Mouse (Mus musculus): Measurements from ENCODE around the gene Pcnx2. TPM values are rescaled to one million over a fixed set of nuclear protein-coding genes. Genes with fewer than 3 reads are reported as not detected.

Pcnx2 gene
- total and polyA plus RNA-seq, 3 experiments = not detected

DNA sequence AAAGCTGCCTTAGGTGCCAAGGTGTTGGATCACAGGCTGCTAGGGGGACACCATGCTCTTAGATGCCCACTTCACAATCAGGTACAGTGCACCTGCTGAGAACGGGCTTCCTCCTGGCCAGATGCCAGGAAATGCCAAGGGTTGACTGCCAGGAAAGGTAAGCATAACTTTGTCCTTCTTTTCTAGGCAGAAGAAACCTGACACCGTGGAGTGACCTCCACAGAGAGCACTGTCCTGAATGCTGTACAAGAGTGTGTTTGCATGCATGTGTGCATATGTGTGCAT lies 24.9 kb downstream of the Pcnx2 start:
- no peaks in the 10 kb centered on the region for H3K79me2 ChIP-seq (replicated peaks; ENCODE audit: control insufficient read depth, extremely low read depth, insufficient read depth, poor library complexity, severe bottlenecking)
- H3K36me3 ChIP-seq (replicated peaks in 1 of 2; ENCODE audit: control insufficient read depth in 1 of 2, insufficient read depth in 1 of 2, low read length in 1 of 2) = no peaks in the 10 kb centered on the region
- TF ChIP-seq ELF1 (IDR thresholded peaks at IDR 0.05; ENCODE audit: low read depth, low read length) (no peak), SIN3A (IDR thresholded peaks at IDR 0.05; ENCODE audit: low read length) (no peak), MEF2A (IDR thresholded peaks at IDR 0.05; ENCODE audit: borderline replicate concordance, low read depth, low read length) (no peak)
- H3K9ac ChIP-seq (ENCODE audit: insufficient read depth, low read depth) = no peak overlapping the region
- no peak overlapping the region for H3K4me3 ChIP-seq (replicated peaks in 1 of 3; ENCODE audit: low read depth in 2 of 3, low read length in 2 of 3, poor library complexity in 1 of 3)
- H3K27me3 ChIP-seq (replicated peaks) = peaks cover 8% of the 10 kb centered on the region
- DNase-seq (ENCODE audit: extremely low read depth) = no peak
- H3K4me1 ChIP-seq (ENCODE audit: control insufficient read depth in 1 of 2, insufficient read depth in 2 of 2) = no peaks in the 10 kb centered on the region
- dilution Hi-C loops (cut with MboI; ENCODE audit: extremely low pct_ligation_motif_present, extremely low pct_unique_long_range_greater_than_20kb, low sequenced_read_pairs) = no loop called here
- H3K27ac ChIP-seq (ENCODE audit: insufficient read depth, low read depth) = no peak overlapping the region; the same call in 1 of the 2 replicates
- H3K4me2 ChIP-seq (ENCODE audit: insufficient read depth, low read depth, poor library complexity, severe bottlenecking) = no peak overlapping the region
- in situ Hi-C loops (cut with MboI; ENCODE audit: low pct_ligation_motif_present, low pct_unique_long_range_greater_than_20kb, low sequenced_read_pairs) = loop anchor here (10.0 kb wide), 1 partner anchor 798 kb away; no protein-coding TSS in a partner anchor
- no peaks in the 10 kb centered on the region for H3K9me3 ChIP-seq (replicated peaks; ENCODE audit: low read length)

DNA sequence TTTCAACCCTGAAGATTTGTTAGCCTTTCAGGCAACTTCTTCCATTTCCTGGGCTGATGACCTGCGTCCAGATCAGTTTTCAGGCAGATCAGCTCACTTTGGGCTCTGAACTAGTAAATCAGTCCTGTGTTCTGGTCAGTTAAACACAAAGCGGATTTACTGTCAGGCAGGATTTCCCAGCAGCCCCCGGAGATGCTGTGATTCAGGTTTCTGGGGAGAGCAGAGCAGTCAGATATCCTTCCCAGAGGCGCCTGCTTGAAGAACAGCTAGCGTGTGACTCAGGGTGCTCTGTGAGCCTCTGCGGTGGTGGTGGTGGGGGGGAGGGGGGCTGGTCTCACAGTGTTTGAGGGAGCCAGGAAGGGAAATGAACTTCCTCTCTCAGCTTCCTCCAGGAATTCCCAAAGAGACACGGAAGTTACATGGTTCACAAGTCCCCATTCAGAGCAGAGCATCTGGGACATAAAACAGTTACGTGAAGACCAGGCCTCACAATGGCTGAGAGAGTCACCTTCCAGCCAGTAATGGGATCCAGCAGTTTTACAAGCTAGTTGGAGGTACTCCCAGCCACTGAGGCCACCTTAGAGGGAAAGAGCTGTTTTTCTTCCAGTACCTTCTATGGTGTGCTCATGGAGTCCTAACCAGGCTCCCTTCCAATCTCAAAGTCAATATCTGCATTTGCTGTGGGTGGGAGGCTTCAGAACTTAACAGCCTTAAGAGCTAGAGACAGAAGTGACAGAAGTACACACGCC lies 25.4 kb downstream of the Pcnx2 start:
- Histone ChIP-seq H3K27me3 (replicated peaks) (peaks cover 8% of the 10 kb centered on the region), H3K36me3 (replicated peaks in 1 of 2; ENCODE audit: control insufficient read depth in 1 of 2, insufficient read depth in 1 of 2, low read length in 1 of 2) (no peaks in the 10 kb centered on the region), H3K9me3 (replicated peaks; ENCODE audit: low read length) (no peaks in the 10 kb centered on the region), H3K27ac (ENCODE audit: insufficient read depth, low read depth) (no peak overlapping the region), H3K4me2 (ENCODE audit: insufficient read depth, low read depth, poor library complexity, severe bottlenecking) (no peak overlapping the region), H3K4me3 (replicated peaks in 1 of 3; ENCODE audit: low read depth in 2 of 3, low read length in 2 of 3, poor library complexity in 1 of 3) (no peak overlapping the region), H3K4me1 (ENCODE audit: control insufficient read depth in 1 of 2, insufficient read depth in 2 of 2) (no peaks in the 10 kb centered on the region), H3K79me2 (replicated peaks; ENCODE audit: control insufficient read depth, extremely low read depth, insufficient read depth, poor library complexity, severe bottlenecking) (no peaks in the 10 kb centered on the region), H3K9ac (ENCODE audit: insufficient read depth, low read depth) (no peak overlapping the region)
- dilution Hi-C loops (cut with MboI; ENCODE audit: extremely low pct_ligation_motif_present, extremely low pct_unique_long_range_greater_than_20kb, low sequenced_read_pairs) (no loop called here), in situ Hi-C loops (cut with MboI; ENCODE audit: low pct_ligation_motif_present, low pct_unique_long_range_greater_than_20kb, low sequenced_read_pairs) (loop anchor here (10.0 kb wide), 1 partner anchor 798 kb away; no protein-coding TSS in a partner anchor)
- no peak for DNase-seq (ENCODE audit: extremely low read depth)
- TF ChIP-seq ZMIZ1 (IDR thresholded peaks at IDR 0.05; ENCODE audit: low read depth, low read length) (no peak), USF2 (conservative IDR thresholded peaks at IDR 0.05; ENCODE audit: low read depth, low read length) (no peak), HCFC1 (IDR thresholded peaks at IDR 0.05; ENCODE audit: low read depth, low read length) (no peak), TCF12 (IDR thresholded peaks at IDR 0.05; ENCODE audit: low read depth, low read length) (no peak), CTCF (conservative IDR thresholded peaks at IDR 0.05 in 1 of 2, IDR thresholded peaks at IDR 0.05 in 1 of 2; ENCODE audit: low read depth in 2 of 2, low read length in 2 of 2) (no peak)

GRCm38 (mm10) chr8:125870821-125871321 lies 27.2 kb downstream of the Pcnx2 start:
- Histone ChIP-seq H3K9ac (ENCODE audit: insufficient read depth, low read depth) (no peak overlapping the region), H3K36me3 (replicated peaks in 1 of 2; ENCODE audit: control insufficient read depth in 1 of 2, insufficient read depth in 1 of 2, low read length in 1 of 2) (no peaks in the 10 kb centered on the region), H3K27me3 (replicated peaks) (peaks cover 4% of the 10 kb centered on the region), H3K4me2 (ENCODE audit: insufficient read depth, low read depth, poor library complexity, severe bottlenecking) (no peak overlapping the region), H3K9me3 (replicated peaks; ENCODE audit: low read length) (no peaks in the 10 kb centered on the region), H3K27ac (ENCODE audit: insufficient read depth, low read depth) (no peak overlapping the region), H3K4me3 (replicated peaks in 1 of 3; ENCODE audit: low read depth in 2 of 3, low read length in 2 of 3, poor library complexity in 1 of 3) (no peak overlapping the region), H3K79me2 (replicated peaks; ENCODE audit: control insufficient read depth, extremely low read depth, insufficient read depth, poor library complexity, severe bottlenecking) (no peaks in the 10 kb centered on the region), H3K4me1 (ENCODE audit: control insufficient read depth in 1 of 2, insufficient read depth in 2 of 2) (no peaks in the 10 kb centered on the region)
- in situ Hi-C loops (cut with MboI; ENCODE audit: low pct_ligation_motif_present, low pct_unique_long_range_greater_than_20kb, low sequenced_read_pairs) (loop anchor here (10.0 kb wide), 1 partner anchor 796 kb away; no protein-coding TSS in a partner anchor), dilution Hi-C loops (cut with MboI; ENCODE audit: extremely low pct_ligation_motif_present, extremely low pct_unique_long_range_greater_than_20kb, low sequenced_read_pairs) (no loop called here)
- peak; percentile 28; the same call in 1 of the 2 replicates for TF ChIP-seq CHD2 (IDR thresholded peaks at IDR 0.05; ENCODE audit: low read length)
- peak; percentile 68 to 79 for TF ChIP-seq CTCF (conservative IDR thresholded peaks at IDR 0.05 in 1 of 2, IDR thresholded peaks at IDR 0.05 in 1 of 2; ENCODE audit: low read depth in 2 of 2, low read length in 2 of 2)
- peak; percentile 85 for TF ChIP-seq RAD21 (IDR thresholded peaks at IDR 0.05; ENCODE audit: low read depth, low read length)
- peak; percentile 72 for TF ChIP-seq SMC3 (IDR thresholded peaks at IDR 0.05; ENCODE audit: low read depth, low read length)
- no peak for TF ChIP-seq CHD1 (IDR thresholded peaks at IDR 0.05; ENCODE audit: low read depth, low read length)
- TF ChIP-seq KAT2A (IDR thresholded peaks at IDR 0.05; ENCODE audit: insufficient replicate concordance, low read length) = no peak
- no peak for TF ChIP-seq RCOR1 (conservative IDR thresholded peaks at IDR 0.05; ENCODE audit: low read depth, low read length)
- no peak for TF ChIP-seq GABPA (IDR thresholded peaks at IDR 0.05; ENCODE audit: insufficient replicate concordance, low read depth, low read length)
- DNase-seq (ENCODE audit: extremely low read depth) = peak; percentile 20
